Mouse (Mus musculus) urinary bladder, postnatal 4 days (tissue): ENCODE measurements around the gene Supt4a.
A peak's percentile ranks its signal among the peaks of the same experiment; 100 is the strongest.

Experiments
- DNase-seq, 2 experiments: peaks; one replicate each; pipeline ENCODE4 v3.0.0; 2021 to 2022; ENCODE audit warnings: low spot score in 2 of 2

Supt4a gene

GRCm38 (mm10) chr11:87737175-87737740 lies at the start of gene Supt4a:
Gene Supt4a, plus strand, starts transcription at chr11:87737552.
- DNase-seq: peak; percentile 94 to 96

- DNase-seq: no peak
These were observed 48.7 kb upstream of the Supt4a start for GRCm38 (mm10) chr11:87688478-87689203.

- peak in 1 of 2 experiments; percentile 34 for DNase-seq
These were observed 47.9 kb upstream of the Supt4a start for GRCm38 (mm10) chr11:87689402-87689808.

- DNase-seq: no peak
These were observed 47.2 kb upstream of the Supt4a start for GRCm38 (mm10) chr11:87690054-87690740.

- no peak for DNase-seq
These were observed 40.1 kb upstream of the Supt4a start for GRCm38 (mm10) chr11:87697131-87697682.

- no peak for DNase-seq
These were observed 39.2 kb upstream of the Supt4a start for GRCm38 (mm10) chr11:87698126-87698525.

GRCm38 (mm10) chr11:87701108-87701507 lies 36.2 kb upstream of the Supt4a start:
- no peak for DNase-seq

- DNase-seq: no peak
These were observed 35.3 kb upstream of the Supt4a start for GRCm38 (mm10) chr11:87701877-87702620.

GRCm38 (mm10) chr11:87703654-87704053 lies 33.7 kb upstream of the Supt4a start:
- no peak for DNase-seq

- no peak for DNase-seq
These were observed 33.1 kb upstream of the Supt4a start for GRCm38 (mm10) chr11:87704289-87704688.

GRCm38 (mm10) chr11:87707570-87707969 lies 29.8 kb upstream of the Supt4a start:
- DNase-seq: no peak

- no peak for DNase-seq
These were observed 28.4 kb upstream of the Supt4a start for GRCm38 (mm10) chr11:87708979-87709378.

- DNase-seq: peak; percentile 64 to 82
These were observed 27.7 kb upstream of the Supt4a start for GRCm38 (mm10) chr11:87709513-87710261.

GRCm38 (mm10) chr11:87710262-87710615 lies 27.1 kb upstream of the Supt4a start:
- DNase-seq: no peak

GRCm38 (mm10) chr11:87712188-87712587 lies 25.2 kb upstream of the Supt4a start:
- DNase-seq: no peak

GRCm38 (mm10) chr11:87715999-87716398 lies 21.4 kb upstream of the Supt4a start:
- DNase-seq: no peak

- DNase-seq: no peak
These were observed 17.8 kb upstream of the Supt4a start for GRCm38 (mm10) chr11:87719526-87719925.

GRCm38 (mm10) chr11:87720324-87720723 lies 17.0 kb upstream of the Supt4a start:
- no peak for DNase-seq

- no peak for DNase-seq
These were observed 16.5 kb upstream of the Supt4a start for GRCm38 (mm10) chr11:87720839-87721238.

- no peak for DNase-seq
These were observed 15.2 kb upstream of the Supt4a start for GRCm38 (mm10) chr11:87722168-87722567.

GRCm38 (mm10) chr11:87722891-87723290 lies 14.5 kb upstream of the Supt4a start:
- no peak for DNase-seq
